Mouse (Mus musculus): ENCODE results near the gene Bri3bp.

DNA sequence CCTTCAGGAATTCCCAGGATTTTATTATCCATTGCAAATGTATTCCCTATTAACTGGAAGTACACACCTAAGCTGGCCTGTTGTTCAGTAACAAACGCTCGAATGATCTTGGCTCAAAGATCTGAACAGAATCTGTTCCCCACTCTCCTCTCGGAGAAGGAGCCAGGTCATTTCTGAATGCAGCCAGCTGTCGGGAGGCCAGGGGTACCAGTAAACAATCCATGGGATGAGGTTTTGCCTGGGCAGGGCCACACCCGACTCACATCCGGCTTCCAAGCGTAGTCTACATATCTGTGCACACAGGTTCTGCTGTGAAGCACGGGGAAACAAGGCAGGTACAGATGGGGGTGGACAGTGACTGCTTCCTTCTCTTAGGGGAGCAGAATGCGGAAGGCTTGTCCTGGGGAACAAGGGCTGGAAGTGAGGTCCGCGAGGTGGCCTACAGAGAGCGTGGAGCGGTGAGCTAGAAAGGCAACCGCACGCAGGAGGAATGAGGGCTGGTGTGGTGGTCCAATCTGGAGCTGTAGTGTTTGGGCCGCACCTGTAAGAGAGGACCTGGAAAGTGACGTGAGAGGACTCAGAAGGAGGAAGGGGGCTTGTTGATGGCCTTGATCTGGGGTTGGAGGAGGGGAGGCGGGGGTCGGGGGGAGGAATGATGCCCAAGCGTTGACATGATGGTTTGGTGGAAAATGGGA is 34.9 kb upstream of the Bri3bp start:
- TF ChIP-seq CTCF (IDR thresholded peaks at IDR 0.05) (no peak), EP300 (IDR thresholded peaks at IDR 0.05) (no peak)

All from lung, postnatal 0 days (tissue).